Mouse (Mus musculus): ENCODE data around the gene Golph3.

DNA sequence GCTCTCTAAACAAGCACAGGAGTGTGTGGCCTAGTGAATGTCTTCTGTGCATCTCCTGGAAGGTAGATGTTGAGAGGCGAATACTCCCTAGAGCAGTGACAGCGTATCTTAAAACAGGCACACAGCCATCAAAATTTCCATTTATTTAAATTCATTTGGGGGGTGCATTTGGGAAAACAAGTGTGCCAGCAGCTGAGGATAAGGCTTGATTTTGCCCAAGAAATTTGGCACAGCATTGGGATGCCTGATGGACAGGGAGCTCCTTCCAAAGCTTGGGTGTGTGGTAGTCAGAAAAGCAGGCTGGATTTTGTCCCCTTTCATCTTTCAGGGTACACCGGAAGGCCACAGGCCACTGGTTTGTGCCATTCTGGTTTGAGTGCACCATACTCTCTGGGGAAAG lies 48.8 kb downstream of the Golph3 start:
- TF ChIP-seq CTCF (IDR thresholded peaks at IDR 0.05; ENCODE audit: borderline replicate concordance, extremely low read depth, insufficient read depth, insufficient read length): no peak
- no peak for TF ChIP-seq POLR2A (IDR thresholded peaks at IDR 0.05; ENCODE audit: borderline replicate concordance, extremely low read depth, insufficient read depth, insufficient read length, poor library complexity, severe bottlenecking)

All from brain, embryonic 14.5 days (tissue).